Mouse (Mus musculus) brown adipose tissue, adult 24 weeks (tissue): Measurements from ENCODE around the gene Ninj1. TPM values are rescaled to one million over a fixed set of nuclear protein-coding genes. Genes with fewer than 3 reads are reported as not detected.

Experiments used
- H3K27ac ChIP-seq: fragments of 200-500 bp; replicated peaks from 2 replicates; pipeline ENCODE4 v1.5.1; 2012; ENCODE audit warnings: low read depth, mild to moderate bottlenecking, low read length
- H3K4me1 ChIP-seq: fragments of 200-500 bp; 2 replicates; pipeline ENCODE4 v1.6.1; 2012; ENCODE audit warnings: low read length, mixed read lengths; ENCODE audit not compliant: control insufficient read depth, insufficient read depth, insufficient read length
- H3K4me3 ChIP-seq: fragments of 200-500 bp; 2 replicates; pipeline ENCODE4 v1.5.1; 2012; ENCODE audit warnings: low read depth, mild to moderate bottlenecking, low read length, moderate library complexity; ENCODE audit not compliant: insufficient read depth
- polyA plus RNA-seq: library from polyadenylated mRNA; stranded (reverse); fragments of >200 nt; gene quantifications from 2 replicates; pipeline ENCODE4 v1.2.4, GENCODE M21; 2012; ENCODE audit not compliant: missing spikeins, insufficient read depth, insufficient read length

The Ninj1 gene
- polyA plus RNA-seq, 1 experiment = 90.3 TPM

DNA sequence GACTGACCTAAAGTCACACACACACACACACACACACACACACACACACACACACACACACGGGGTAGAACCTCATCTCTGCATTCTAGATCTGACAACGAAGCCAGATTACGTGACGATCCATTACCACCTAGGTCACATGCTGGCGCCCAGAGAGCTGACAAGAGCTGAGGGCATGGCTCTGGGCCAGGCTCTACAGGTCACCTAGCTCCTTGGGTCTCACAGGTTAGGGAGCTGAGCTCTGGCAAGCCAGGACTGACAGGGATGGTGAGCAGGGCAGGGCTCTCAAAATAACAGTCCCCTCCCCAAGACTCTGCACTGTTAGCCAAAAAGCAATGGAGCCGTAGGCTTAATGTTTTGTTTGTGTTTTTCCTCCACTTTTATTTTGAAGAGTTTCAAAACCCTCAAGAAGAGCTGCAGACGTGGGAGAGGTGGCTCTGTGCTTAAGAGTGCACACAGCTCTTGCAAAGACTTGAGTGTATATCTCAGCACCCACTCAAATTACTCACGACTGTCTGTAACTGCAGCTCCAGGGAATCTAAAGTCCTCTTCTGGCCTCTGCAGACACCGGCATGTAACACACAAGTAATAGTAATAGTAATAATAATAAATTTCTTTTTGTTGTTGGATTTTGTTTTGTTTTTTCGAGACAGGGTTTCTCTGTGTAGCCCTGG lies 29.1 kb upstream of the Ninj1 start:
- H3K4me1 ChIP-seq = no peaks in the 10 kb centered on the region
- no peak overlapping the region for H3K27ac ChIP-seq
- no peak overlapping the region for H3K4me3 ChIP-seq

DNA sequence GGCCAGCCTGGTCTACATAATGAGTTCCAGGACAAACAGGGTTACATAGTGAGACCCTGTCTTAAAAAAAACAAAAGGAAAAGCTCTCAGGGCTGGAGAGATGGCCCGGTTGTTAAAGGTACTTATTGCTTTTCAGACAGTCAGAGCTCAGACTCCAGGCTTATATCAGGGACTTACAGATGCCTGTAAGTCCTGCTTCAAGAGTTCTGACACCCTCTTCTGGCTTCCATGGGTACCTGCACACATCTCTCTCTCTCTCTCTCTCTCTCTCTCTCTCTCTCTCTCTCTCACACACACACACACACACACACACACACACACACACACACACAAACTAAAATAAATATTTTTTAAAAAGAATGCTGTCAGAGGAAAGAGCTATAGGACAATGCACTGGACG lies 26.0 kb upstream of the Ninj1 start:
- H3K4me3 ChIP-seq = no peak overlapping the region
- H3K27ac ChIP-seq = no peak overlapping the region
- no peaks in the 10 kb centered on the region for H3K4me1 ChIP-seq

DNA sequence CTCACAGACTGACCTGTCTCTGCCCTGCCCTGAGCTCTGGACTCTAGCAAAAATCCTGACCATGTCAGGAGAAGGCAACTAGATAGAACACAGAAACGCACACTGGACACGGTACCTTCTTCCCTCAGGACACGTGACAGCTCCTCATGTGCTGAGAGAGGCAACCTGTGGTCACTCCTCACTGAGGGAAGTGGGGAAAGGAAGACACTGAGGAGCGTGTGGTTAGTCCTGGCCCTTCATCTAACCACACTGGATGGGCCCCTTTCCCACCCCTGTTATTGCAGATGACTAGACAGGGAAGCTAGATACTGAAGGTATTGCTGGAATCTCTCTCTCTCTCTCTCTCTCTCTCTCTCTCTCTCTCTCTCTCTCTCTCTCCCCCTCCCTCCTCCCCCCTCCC lies 24.6 kb upstream of the Ninj1 start:
- H3K4me1 ChIP-seq = no peaks in the 10 kb centered on the region
- no peak overlapping the region for H3K4me3 ChIP-seq
- H3K27ac ChIP-seq = no peak overlapping the region

DNA sequence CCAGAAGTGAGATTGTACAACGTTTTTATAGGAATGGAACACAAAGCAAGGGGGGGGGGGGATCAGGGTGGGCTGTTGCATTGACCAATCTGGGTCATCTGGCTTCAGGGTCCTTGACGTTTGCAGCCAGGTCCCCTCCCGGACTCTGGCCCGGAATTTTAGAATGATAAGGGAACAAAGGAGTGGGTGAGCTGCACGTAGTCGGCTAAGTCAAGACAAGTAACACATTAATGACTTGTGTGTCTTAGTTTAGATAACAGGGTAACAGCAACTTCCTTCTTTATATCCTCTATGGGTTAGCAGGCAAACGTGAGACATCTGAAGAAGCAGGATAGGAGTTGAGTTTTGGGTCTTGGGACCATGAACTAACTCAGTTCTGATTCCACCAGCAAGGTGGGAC lies 23.6 kb upstream of the Ninj1 start:
- H3K4me1 ChIP-seq = no peaks in the 10 kb centered on the region
- no peak overlapping the region for H3K4me3 ChIP-seq
- H3K27ac ChIP-seq = no peak overlapping the region

DNA sequence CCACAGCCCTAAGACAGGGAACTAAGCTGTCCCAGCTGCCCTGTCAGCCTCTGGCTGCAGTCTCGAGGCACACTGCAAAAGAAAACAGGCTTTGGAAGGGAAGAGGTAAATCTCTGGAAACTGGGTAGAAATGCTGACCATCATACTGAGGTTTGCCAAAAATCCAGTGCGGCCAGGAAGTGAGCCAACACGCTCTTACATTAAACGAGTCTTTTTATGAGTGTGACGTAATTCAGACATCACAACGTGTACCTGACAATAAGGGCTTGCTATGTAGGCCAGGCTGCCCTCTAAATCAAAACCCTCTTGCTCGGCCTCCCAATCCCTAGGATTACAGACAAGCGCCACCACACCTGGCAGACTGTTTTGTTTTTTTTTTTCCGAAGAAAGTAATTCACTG lies 20.2 kb upstream of the Ninj1 start:
- Histone ChIP-seq H3K4me3 (no peak overlapping the region), H3K27ac (no peak overlapping the region), H3K4me1 (no peaks in the 10 kb centered on the region)

DNA sequence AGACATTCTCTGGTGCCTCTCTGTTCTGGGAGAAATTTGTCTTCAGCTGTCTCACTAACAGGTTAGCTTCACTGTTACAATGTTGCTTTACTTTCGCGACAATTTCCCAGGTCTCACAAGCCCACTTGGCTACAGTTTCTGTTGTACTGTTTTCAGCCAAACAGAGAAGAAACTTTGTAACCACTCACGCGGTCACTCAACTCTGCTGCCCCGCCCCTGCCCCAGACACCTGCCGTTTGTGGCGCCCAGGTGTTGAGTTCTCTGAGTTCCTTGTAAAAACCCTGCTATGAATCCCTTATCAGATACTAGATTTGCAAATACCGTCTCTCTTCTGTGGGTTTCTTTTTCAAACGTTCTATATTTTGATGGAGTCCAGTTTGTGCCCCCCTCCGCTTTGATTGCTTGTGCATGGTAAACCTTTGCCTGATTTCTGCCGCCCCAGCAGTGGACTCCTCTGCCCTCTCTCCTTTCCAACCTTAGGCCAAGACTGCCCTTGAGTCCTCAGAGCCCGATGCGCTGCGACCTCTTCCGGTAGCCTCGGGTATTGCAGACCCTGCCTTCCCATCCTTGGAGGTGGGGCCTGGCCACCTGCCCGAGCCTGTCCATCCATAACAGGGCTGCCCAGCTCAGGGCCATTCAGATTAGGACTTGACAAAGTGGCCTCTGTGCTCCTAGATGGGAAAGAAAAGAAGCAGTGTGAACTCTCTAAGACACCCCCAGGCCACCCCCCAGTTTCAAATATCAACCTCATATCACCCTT lies 17.7 kb upstream of the Ninj1 start:
- Histone ChIP-seq H3K4me3 (no peak overlapping the region), H3K4me1 (no peaks in the 10 kb centered on the region), H3K27ac (no peak overlapping the region)

DNA sequence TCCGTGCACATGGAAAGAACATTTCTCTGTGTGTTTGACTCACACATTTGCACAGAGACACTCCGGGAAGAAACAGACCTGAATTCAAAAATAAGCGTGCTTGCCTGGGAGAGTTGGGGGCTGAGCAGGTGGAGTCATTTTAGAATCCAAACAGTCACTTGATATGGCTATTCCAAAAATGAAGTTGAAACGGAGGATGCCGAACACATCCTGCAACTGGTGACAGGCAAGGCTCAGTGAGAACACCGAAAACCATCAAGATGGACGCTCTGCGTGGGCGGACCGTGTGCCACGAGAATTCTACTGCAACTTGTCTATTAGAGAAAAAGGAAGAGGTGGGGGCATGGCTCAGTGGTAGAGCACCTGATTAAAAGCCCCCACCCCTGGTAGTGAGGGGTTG lies 16.7 kb upstream of the Ninj1 start:
- H3K27ac ChIP-seq = no peak overlapping the region
- H3K4me3 ChIP-seq = no peak overlapping the region
- no peaks in the 10 kb centered on the region for H3K4me1 ChIP-seq

DNA sequence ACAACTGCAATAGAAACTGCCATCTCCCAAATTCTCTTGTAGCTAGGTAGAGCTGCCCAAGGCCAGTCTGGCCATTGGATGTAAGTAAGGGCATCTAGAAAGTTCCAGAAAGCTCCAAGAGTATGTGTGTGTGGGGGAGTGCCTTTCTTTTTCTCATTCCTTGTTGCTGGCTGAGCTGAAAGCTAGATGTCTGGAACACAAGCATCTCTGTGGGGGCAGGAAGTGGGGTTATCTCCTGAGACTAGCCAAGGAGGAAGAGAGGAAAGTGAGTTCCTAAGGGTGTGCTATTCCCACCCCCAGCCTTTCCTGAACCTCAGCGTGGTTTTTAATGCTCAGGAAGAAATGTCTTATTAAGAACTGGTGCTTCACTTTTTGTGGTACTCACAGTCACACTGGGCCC lies 15.6 kb upstream of the Ninj1 start:
- Histone ChIP-seq H3K4me1 (no peaks in the 10 kb centered on the region), H3K4me3 (no peak overlapping the region), H3K27ac (no peak overlapping the region)

DNA sequence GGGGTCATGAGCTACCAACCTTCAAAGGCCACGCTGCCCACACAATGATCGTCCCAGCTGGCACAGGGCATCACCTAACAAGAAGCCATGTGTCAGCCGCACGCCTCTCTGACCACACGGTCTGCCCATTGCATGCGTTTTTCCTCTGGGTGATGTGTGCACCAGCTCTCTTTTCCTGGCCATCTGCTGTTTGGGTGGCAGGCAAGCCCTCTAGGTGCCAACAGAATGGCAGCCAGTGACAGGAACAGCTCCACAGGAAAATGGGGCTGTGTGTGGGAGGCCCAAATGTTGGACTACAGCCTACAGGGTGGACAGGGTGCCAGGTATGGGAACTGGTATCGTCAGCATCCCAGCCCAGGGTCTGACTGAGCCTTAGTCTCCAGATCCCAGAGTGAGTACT lies 14.9 kb upstream of the Ninj1 start:
- no peak overlapping the region for H3K4me3 ChIP-seq
- no peaks in the 10 kb centered on the region for H3K4me1 ChIP-seq
- no peak overlapping the region for H3K27ac ChIP-seq

DNA sequence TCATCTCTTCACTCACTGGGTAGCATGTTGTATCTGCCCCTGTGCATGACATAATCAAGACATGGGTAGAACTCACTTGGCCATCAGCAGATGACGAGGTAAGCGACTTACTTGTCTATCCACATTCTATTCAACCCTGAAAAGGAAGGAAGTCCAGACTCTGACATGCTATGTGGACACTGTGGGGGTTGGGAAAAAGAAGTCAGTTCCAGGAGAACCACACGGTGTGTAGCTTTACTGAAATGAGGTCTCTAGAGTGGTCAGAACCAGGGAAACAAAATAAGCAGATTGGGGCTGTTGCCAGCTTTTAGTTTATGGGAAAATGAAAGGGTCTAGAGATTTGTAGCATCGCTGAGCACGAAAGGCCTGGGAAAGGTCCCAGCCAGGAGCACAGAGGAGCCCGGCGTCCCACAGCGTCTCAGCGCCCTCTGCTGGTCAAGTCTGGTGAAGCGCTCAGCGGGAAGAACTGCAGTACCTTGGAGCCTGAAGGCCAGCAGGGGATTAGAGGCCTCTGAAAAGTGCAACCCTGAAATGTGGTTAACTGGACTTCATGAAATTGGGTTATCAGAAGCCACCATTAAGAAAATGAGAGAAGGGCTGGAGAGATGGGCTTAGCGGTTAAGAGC lies 14.2 kb upstream of the Ninj1 start:
- Histone ChIP-seq H3K4me3 (no peak overlapping the region), H3K27ac (no peak overlapping the region), H3K4me1 (no peaks in the 10 kb centered on the region)

DNA sequence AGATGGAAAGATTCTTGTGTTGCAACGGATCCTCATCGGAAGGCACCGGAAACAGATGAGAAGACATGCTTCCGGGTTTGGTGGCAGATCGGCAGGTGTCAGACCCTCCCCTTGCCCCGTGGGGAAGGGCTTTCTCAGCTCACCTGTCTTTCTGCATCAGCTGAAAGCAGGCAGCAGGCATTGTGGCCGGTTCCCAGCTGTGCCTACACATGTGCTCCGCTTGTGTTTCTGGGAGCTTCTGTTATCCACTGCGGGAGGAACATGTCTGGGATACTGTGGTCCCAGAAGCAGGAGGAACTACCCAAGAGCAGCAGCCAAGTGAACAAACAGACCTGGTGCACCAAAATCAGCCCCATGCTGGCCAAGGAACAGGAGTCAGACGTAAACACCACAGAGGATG lies 11.8 kb upstream of the Ninj1 start:
- Histone ChIP-seq H3K27ac (no peak overlapping the region), H3K4me1 (no peaks in the 10 kb centered on the region; the same call in 1 of the 2 replicates), H3K4me3 (no peak overlapping the region)

DNA sequence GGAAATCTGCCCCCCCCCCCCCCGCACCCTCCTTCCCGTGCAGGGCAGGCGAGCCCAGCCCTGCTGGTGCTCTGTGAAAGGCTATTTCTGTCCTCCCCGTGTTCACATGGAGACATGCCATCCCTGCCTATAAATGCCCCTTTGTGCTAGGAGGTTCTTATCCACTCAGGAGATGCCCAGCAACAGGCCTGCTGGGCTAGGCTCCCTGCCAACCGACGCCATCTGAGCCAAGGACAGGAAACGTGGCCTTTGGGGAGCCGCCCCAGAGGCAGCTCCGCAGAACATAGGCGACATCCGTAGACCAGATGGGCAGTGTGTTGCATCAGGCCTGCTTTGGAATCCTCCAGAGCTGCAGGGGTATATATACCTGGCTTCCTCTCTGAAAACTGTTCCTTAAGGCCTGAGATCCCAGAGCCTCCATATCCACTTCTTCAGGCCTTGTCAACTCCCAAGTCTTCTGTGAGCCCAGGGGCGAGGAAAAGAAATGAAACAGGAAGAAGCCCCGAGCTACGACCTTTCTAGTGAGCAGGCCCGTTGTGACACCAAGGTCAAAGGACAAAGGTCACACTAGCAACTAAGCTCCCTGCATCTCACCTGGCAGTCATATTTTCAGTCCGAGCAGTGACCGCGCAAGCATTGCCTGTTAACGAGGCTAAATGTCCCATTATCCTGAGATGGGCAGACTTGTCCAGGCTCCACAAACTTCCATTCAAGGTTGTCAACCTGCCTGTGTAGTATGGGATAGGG lies 8.3 kb upstream of the Ninj1 start:
- H3K4me1 ChIP-seq = no peaks in the 10 kb centered on the region; the same call in 1 of the 2 replicates
- no peak overlapping the region for H3K27ac ChIP-seq
- no peak overlapping the region for H3K4me3 ChIP-seq

DNA sequence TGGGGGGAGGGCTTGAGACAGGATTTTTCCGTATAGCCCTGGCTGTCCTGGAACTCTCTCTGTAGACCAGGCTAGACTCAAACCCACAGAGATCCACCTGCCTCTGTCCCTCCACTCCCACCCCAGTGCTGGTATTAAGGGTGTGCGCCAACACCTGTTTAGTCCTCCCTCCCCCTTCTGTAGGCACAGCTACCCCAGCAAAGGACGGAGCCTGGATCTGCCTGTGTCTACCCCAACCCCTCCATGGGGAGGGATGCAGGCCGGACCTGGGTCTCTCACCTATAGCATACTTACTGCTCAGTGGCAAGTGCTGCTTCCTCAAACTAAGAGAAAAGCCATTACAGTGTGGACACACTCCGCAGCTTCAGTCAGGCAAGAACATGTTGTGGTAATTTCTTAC lies 7.0 kb upstream of the Ninj1 start:
- no peak overlapping the region for H3K4me3 ChIP-seq
- no peak overlapping the region for H3K27ac ChIP-seq
- H3K4me1 ChIP-seq = no peaks in the 10 kb centered on the region; the same call in 1 of the 2 replicates

DNA sequence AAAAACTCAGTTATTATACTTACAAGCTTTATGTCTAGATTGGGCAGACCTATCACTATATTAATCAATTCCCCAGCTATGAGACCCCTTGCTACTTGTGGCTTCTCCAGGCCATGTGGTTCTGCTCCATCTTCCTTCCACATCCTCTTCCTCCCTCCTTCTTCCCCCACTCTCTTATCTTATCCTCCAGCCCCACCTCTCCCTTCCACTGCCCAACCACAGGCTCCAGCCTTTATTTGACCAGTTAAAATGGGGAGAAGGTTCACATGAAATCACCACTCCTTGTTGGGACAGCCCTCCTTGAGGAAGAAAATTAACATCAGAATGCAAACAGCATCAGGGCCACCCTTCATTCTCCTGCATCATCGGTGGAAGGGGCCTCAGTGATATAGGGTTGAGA lies 6.6 kb upstream of the Ninj1 start:
- H3K27ac ChIP-seq = no peak overlapping the region
- no peaks in the 10 kb centered on the region; the same call in 1 of the 2 replicates for H3K4me1 ChIP-seq
- H3K4me3 ChIP-seq = no peak overlapping the region

DNA sequence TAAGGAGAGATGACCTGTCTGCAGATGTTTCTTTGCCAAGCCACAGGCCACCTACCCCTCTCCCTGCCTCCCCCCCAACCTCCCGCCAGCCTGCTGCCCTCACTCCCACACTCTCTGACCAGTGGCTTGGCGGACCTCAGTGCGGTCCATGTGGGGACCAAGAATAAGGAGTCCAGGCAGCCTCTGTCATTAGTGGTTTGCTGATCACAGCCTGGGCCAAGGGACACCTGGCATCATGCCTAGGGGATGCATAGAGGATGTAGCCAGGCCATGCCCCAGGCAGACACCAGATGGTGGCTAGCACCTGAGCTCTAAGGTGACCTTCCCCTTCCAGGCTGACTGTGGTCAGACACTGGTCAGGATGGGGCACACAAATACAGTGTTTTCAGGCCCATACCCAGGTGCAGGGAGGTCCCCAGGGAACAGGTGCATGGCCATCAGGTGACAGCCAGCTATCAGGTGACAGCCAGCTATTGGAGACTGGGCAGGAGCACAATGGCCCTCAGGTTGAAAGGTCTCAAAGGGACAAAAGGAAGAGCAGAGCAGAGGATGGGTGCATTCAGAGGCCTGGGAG lies 5.8 kb upstream of the Ninj1 start:
- H3K27ac ChIP-seq = no peak overlapping the region
- H3K4me1 ChIP-seq = peaks cover 2% of the 10 kb centered on the region; the same call in 1 of the 2 replicates
- no peak overlapping the region for H3K4me3 ChIP-seq
